Mouse (Mus musculus): ENCODE data around the gene Nudcd3.

Nudcd3 gene

DNA sequence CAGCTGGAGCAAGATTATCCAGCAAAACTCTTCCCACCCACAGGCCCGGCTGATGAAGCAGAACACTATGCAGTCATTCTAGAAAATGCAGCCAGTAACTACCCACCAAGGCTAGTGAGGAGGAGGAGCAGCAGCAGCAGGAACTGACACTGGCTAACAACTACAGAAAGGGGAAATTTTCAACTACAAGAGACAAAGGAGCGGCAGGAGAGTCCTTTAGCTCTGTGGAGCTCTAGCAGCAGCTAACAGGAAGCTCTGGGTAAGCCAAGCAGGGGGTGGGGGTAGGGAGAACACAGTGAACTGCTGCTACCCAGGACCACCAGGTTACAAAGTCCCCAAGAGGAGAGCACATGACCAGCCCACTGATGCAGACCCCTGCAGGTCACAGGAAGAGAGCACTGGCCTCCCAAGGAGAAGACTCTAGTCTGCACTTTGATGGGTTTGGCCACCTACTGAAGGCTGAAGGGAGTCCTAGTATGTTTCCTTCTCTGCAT lies 21.5 kb downstream of the Nudcd3 start:
- DNase-seq (ENCODE audit: low read depth, low spot score), result peak; percentile 70

DNA sequence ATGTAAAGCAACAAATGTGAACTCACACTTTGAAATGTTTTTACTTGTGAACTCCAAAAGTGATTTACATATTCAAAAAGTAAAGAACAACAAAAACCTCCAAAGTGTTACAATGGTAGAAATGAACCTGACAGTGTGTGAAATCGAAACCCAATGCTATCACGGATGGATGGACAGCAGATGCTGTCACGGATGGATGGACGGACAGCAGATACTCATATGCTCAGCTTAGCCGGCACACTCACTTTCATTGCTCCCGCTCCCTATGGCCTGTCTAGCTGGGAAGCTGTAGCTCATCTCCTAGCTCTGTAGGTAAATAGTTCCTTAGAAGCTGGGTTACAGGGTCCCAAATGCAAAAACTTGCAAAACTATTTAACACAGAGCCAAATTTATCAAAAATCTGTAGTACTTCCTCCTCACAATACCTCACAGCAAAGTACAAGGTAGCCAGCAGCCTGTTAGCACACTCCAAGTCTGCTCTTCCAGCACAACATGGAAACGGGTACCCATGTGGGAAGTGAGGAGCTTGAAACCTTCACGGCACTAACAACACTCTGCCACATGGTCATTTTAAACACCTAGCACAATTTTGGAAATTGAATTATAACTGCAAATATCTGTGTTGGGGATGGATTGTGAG lies 22.3 kb downstream of the Nudcd3 start:
- no peak for DNase-seq (ENCODE audit: low read depth, low spot score)

- DNase-seq (ENCODE audit: low read depth, low spot score), result no peak
These were observed 24.7 kb downstream of the Nudcd3 start for GRCm38 (mm10) chr11:6175506-6175905.

GRCm38 (mm10) chr11:6174719-6175118 lies 25.5 kb downstream of the Nudcd3 start:
- DNase-seq (ENCODE audit: low read depth, low spot score), result no peak

DNA sequence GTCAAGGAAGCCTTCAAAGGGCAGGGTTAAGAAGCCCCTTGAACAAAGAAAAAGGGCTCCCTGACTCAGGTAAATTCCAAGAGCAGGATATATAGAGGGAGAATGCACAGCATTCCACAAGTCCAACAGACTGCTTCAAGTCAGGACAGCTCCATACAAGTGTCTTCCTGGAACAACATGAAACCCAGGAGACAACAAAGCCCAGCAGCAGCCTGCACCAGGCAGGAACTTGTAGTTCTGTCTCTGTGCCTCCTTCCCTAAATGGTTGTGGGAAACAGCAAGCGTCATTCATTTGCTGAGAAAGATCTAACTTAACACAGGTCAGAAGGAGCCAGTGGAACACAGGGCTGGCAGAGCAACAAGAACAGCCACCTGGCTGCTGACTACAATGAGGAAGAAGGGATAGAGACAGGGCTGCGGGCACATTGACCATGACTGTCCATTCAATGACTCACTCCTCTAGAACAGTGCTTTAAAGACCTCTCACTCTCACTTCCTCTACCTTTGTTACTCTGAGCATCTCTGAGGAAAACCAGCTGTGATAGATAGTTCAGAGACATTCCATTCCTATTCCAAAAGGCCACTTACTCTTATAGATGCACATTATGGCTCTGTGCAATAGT lies 31.1 kb downstream of the Nudcd3 start:
- no peak for DNase-seq (ENCODE audit: low read depth, low spot score)

DNA sequence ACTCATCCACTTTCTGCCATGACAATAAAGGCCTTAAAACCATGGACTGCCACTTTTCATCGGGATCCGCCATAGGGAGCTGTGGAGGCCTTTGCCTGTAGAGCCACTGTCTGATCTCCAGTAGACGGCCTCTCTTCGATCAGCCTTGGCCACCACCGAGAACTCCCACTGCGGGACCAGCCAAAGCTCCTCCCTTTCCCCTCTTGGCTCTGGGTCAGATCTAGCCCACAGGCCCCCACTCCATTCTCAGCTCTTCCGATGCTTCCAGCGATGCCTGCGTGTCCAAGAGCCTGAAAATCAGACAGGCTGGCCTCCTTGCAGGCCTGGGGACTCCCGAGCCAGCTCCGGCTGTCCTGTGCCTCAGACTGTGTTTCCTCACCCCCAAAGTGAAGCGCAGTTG lies 33.9 kb downstream of the Nudcd3 start:
- DNase-seq (ENCODE audit: low read depth, low spot score), result no peak

DNA sequence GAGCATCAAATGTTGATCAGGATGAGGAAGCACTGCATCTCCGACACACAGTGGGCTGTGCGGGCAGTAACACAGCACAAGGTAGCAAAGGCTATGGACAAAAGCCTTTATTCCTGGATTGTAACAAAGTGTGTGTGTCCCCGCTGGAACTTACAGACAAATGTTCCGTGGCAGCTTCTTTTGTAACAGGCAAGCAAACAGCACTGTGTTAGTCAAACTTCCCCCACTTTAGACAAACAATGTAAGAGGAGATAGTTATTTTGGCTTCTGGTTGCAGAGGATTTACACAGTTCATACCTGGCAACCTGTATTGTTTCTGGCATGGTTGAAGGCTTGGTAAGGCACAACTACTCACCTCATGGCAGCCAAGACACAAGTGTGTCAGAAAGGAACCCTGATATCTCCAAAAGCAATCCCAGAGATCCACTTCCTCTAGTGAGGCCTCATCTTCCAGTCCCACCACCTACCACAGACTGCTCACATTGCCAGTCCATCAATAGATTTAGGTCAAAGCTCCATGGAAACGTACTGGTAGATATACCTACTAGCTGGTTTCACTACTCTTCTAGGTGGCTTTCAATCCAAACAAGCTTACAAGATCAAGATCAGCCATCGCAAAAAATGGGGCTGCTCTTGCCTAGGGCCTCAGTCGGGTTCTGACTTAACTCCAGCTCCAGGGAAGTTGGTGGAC lies 34.7 kb downstream of the Nudcd3 start:
- no peak for DNase-seq (ENCODE audit: low read depth, low spot score)

GRCm38 (mm10) chr11:6164781-6165180 lies 35.4 kb downstream of the Nudcd3 start:
- DNase-seq (ENCODE audit: low read depth, low spot score), result no peak

- no peak for DNase-seq (ENCODE audit: low read depth, low spot score)
These were observed 36.5 kb downstream of the Nudcd3 start for GRCm38 (mm10) chr11:6163706-6164105.

GRCm38 (mm10) chr11:6163062-6163461 lies 37.2 kb downstream of the Nudcd3 start:
- DNase-seq (ENCODE audit: low read depth, low spot score), result no peak

DNA sequence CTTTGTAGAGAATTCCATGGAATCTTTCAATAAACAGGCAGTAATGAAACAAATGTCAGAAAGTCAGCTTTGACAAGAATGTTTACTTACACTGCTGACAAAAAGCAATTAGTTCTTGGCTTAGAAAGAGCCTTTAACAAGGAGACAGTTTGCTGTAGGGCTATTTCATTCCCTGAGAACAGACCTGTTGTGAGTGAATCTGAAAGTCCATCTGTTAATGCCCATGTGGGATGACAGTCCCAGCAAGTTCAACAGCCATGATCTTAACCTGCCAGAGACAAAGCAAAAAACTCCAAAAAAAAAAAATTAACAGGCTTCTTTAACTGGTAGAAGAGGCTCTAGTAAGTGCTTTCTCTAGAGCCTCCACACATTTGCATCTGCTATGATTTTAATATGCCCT lies 38.7 kb downstream of the Nudcd3 start:
- no peak for DNase-seq (ENCODE audit: low read depth, low spot score)

- DNase-seq (ENCODE audit: low read depth, low spot score), result no peak
These were observed 39.4 kb downstream of the Nudcd3 start for GRCm38 (mm10) chr11:6160663-6161271.

DNA sequence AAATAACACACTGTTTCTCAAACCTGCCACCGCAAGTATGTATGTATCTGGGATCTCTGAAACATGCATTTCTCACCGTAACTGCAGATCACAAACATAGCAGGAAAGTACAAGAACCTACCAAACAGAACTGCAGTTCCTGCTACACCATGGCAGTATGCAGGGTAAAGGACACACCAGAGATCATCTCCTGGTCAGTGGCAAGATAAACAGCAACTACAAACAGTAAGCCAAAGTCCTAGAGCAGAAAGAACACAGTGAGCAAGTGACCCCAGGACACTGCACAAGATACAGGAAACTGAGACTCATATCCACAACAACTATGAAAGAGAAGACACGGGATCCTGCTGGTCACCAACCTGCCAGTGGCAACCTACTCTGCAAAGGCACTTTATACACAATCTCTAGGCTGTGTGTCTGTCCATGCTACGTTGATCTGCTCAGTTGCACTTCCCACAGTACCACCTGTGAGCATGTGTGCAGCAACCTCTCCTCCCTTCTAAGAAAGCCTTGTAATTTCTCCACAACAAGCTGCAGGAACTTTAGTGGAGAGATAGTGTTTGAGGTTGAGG lies 40.4 kb downstream of the Nudcd3 start:
- DNase-seq (ENCODE audit: low read depth, low spot score), result no peak

GRCm38 (mm10) chr11:6158515-6158914 lies 41.7 kb downstream of the Nudcd3 start:
- no peak for DNase-seq (ENCODE audit: low read depth, low spot score)

- DNase-seq (ENCODE audit: low read depth, low spot score), result no peak
These were observed 43.1 kb downstream of the Nudcd3 start for GRCm38 (mm10) chr11:6157119-6157518.

DNA sequence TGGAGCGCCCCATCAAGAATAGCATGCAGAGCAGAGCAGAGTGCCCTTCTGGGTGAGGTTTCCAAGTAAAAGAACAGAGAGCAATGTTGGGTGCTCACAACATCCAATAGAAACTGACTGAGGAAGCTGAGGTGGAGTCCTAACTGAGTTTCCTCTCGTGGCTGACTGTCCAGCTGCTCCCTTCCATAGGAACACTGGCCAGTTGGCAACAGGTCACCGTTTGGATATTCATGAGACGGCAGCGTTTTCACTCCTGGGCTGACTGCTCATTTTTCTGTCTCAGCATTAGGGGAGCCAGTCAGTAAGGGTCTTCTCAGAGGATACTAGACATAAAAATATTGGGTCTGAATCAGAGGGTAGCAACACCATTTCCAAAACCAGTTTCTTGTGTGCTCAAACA lies 43.6 kb downstream of the Nudcd3 start:
- DNase-seq (ENCODE audit: low read depth, low spot score), result no peak

- no peak for DNase-seq (ENCODE audit: low read depth, low spot score)
These were observed 46.0 kb downstream of the Nudcd3 start for GRCm38 (mm10) chr11:6154211-6154701.

- DNase-seq (ENCODE audit: low read depth, low spot score), result peak; percentile 34
These were observed 47.4 kb downstream of the Nudcd3 start for GRCm38 (mm10) chr11:6152864-6153263.

GRCm38 (mm10) chr11:6138233-6138950 lies 61.8 kb downstream of the Nudcd3 start:
- DNase-seq (ENCODE audit: low read depth, low spot score), result no peak

- DNase-seq (ENCODE audit: low read depth, low spot score), result no peak
These were observed 67.3 kb downstream of the Nudcd3 start for GRCm38 (mm10) chr11:6132886-6133285.

GRCm38 (mm10) chr11:6130578-6130977 lies 69.6 kb downstream of the Nudcd3 start:
- no peak for DNase-seq (ENCODE audit: low read depth, low spot score)

Data from CD4-positive, CD25-positive, alpha-beta regulatory T cell, adult 2 months (primary cell).